Mouse (Mus musculus) adrenal gland, postnatal 4 days (tissue): Measurements from ENCODE around the gene Gm21294. TPM values are rescaled to one million over a fixed set of nuclear protein-coding genes. Genes with fewer than 3 reads are reported as not detected.
"Not testable (repeated sequence)": the region's sequence is repeated elsewhere in the genome, so short reads cannot be mapped to it uniquely, and the experiment has no call there.

Experiments
- DNase-seq, 2 experiments: peaks; one replicate each; pipeline ENCODE4 v3.0.0; 2021 to 2022; ENCODE audit warnings: low spot score in 2 of 2, mixed read lengths in 2 of 2
- long read RNA-seq, 2 experiments: library from polyadenylated mRNA; stranded (forward); transcript quantifications; one replicate each; pipeline ENCODE4 v2.0.0; 2021
- total RNA-seq, 2 experiments: library from RNA; stranded (reverse); gene quantifications; 2 replicates each; pipeline ENCODE4 v1.2.3; 2021

Gene Gm21294
- total RNA-seq = not detected
- long read RNA-seq, experiment 1 = 0 reads
- long read RNA-seq, experiment 2 = 0 reads

GRCm38 (mm10) chrY:89052506-89052905, at the start of gene Gm21294:
Gm21294 (plus strand) TSS chrY:89052806.
- not testable (repeated sequence) for DNase-seq

- DNase-seq = peak in 1 of 2 experiments; percentile 1
Measured at GRCm38 (mm10) chrY:89126246-89126645, 73.6 kb downstream of the Gm21294 start.
